Mouse (Mus musculus) ES-Bruce4 (cell line): ENCODE measurements around the gene Slc22a21.

Source experiments
- EP300 ChIP-seq: IDR thresholded peaks from 2 replicates; pipeline ENCODE4 v1.6.1; 2011; ENCODE audit warnings: low read depth, low read length; ENCODE audit not compliant: insufficient read depth
- POLR2A ChIP-seq: IDR thresholded peaks from one replicate; pipeline ENCODE4 v1.8.1; 2011; ENCODE audit warnings: low read length; ENCODE audit not compliant: insufficient read depth

DNA sequence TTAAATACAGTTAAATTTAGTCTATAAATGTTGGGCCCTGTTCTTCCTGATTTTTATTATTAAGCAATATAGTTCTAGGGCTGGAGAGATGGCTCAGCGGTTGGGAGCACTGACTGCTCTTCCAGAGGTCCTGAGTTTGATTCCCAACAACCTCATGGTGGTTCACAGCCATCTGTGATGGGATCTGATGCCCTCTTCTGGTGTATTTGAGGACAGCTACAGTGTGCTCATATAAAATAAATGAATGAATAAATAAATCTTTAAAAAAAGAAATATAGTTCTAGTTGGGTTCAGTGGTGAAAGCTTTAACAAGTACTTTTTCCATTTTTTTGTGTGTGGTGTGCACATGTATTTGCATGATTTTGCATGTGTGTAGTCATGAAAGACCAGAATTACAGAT lies 9.1 kb upstream of the Slc22a21 start:
- TF ChIP-seq EP300 (no peak), POLR2A (no peak)
